Mouse (Mus musculus) lung, embryonic 16.5 days (tissue): ENCODE results near the gene Olfr802. TPM values are rescaled to one million over a fixed set of nuclear protein-coding genes. Genes with fewer than 3 reads are reported as not detected.

ENCODE experiments used
- ATAC-seq: fragments of 200-750 bp; cut with Nextera tagmentation; 2 replicates; pipeline ENCODE4 v1.8.0; 2017; ENCODE audit warnings: low read depth, mild to moderate bottlenecking, moderate library complexity
- H3K27ac ChIP-seq: fragments of 300-500 bp; sonication (generic); 2 replicates; pipeline ENCODE4 v1.5.1; 2014; ENCODE audit warnings: mild to moderate bottlenecking, control low read depth, low read length
- H3K27me3 ChIP-seq: fragments of 300-500 bp; sonication (generic); 2 replicates; pipeline ENCODE4 v1.6.1; 2014; ENCODE audit warnings: low read depth, low read length, mixed read lengths; ENCODE audit not compliant: control insufficient read depth, insufficient read depth
- H3K36me3 ChIP-seq: fragments of 300-500 bp; sonication (generic); 2 replicates; pipeline ENCODE4 v1.6.1; 2014; ENCODE audit warnings: low read length; ENCODE audit not compliant: control insufficient read depth, insufficient read depth
- H3K4me1 ChIP-seq: fragments of 300-500 bp; sonication (generic); replicated peaks from 2 replicates; pipeline ENCODE4 v1.6.1; 2014; ENCODE audit warnings: low read length, mixed read lengths; ENCODE audit not compliant: control insufficient read depth, insufficient read depth
- H3K4me2 ChIP-seq: fragments of 300-500 bp; sonication (generic); 2 replicates; pipeline ENCODE4 v1.6.1; 2014; ENCODE audit warnings: low read depth, low read length, control low read depth
- H3K4me3 ChIP-seq: fragments of 300-500 bp; sonication (generic); 2 replicates; pipeline ENCODE4 v1.5.1; 2014; ENCODE audit warnings: mild to moderate bottlenecking, low read length, control low read depth
- H3K9ac ChIP-seq: fragments of 300-500 bp; sonication (generic); 2 replicates; pipeline ENCODE4 v1.6.1; 2014; ENCODE audit warnings: low read length, control low read depth
- H3K9me3 ChIP-seq: fragments of 300-500 bp; sonication (generic); 2 replicates; pipeline ENCODE4 v1.6.1; 2016; ENCODE audit warnings: low read length; ENCODE audit not compliant: control insufficient read depth
- WGBS: fragments of 180-500 bp; shearing (Covaris S2); extraction: QIAGEN DNeasy Blood & Tissue Kit; methylation state at CpG from one replicate; pipeline ENCODE4 v1.1.7; 2014; 5-methylcytosine and 5-hydroxymethylcytosine counted together
- polyA plus RNA-seq: library from polyadenylated mRNA; unstranded; fragments of >200 nt; fragmentation: Nextera tagmentation; extraction: Ambion mirVana; gene quantifications from 2 replicates; pipeline ENCODE4 v1.2.1, GENCODE M21; 2015

Gene Olfr802
- not detected in 2 replicates for polyA plus RNA-seq

DNA sequence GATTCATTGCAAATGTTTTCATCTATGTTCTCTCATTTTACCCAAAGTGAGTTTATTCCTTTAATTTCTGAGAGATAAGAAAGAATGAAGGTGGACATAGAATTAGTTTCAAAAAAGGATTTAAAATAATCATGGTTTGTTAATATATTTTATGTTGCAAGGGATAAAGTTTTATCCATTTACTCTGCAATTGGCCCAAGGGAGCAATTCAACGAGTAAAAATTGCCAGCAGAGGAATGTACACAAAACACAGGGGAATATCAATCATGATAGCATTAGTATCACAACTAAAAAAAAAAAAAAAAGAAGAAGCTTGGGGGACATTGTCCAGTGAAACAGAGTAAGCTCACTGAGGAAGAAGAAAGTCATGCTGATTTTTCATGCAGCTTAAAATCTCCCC, at the start of gene Olfr802:
Gene Olfr802 (minus strand): TSS at position 101 of the 400 bp plus-strand sequence.
- ATAC-seq = no peak

DNA sequence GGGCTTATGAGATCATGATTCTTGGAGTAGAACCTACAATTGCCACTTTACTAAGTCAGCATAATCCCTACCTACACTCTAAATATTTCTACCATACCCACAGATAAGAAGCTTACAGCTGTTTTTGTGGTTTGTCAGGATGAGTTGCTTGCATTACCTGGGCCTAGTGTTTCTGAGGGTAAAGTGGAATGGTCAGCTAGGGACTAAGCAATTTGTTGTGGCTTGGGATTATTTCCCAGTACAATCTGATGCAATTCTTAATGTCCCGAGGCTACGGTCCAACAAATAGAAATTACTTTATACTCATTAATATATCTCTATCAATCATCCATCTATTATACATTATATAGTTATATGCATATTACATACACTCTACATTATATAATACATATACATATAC, 41.3 kb upstream of the Olfr802 start, which contains the start of gene Olfr805:
Gene Olfr805 (minus strand): TSS at position 101 of the 400 bp plus-strand sequence.
- H3K4me1 ChIP-seq = no peaks in the 10 kb centered on the region
- H3K4me2 ChIP-seq = no peak within 1 kb of the TSS
- H3K4me3 ChIP-seq = no peak within 1 kb of the TSS
- WGBS = 96% methylated on average over 2 of the region's 2 CpGs
- H3K9ac ChIP-seq = no peak within 1 kb of the TSS
- H3K27me3 ChIP-seq = no peaks in the 10 kb centered on the region
- H3K9me3 ChIP-seq = no peaks in the 10 kb centered on the region
- H3K27ac ChIP-seq = no peak within 1 kb of the TSS
- H3K36me3 ChIP-seq = no peaks in the 10 kb centered on the region
- ATAC-seq = no peak

More for the DNA sequence above, at the start of gene Olfr802:
- Histone ChIP-seq H3K9me3 (no peaks in the 10 kb centered on the region), H3K4me2 (no peak within 1 kb of the TSS), H3K27ac (no peak within 1 kb of the TSS), H3K27me3 (no peaks in the 10 kb centered on the region), H3K4me3 (no peak within 1 kb of the TSS), H3K4me1 (no peaks in the 10 kb centered on the region), H3K36me3 (no peaks in the 10 kb centered on the region), H3K9ac (no peak within 1 kb of the TSS)
- 28% methylated on average over 1 of the region's 1 CpGs for WGBS

DNA sequence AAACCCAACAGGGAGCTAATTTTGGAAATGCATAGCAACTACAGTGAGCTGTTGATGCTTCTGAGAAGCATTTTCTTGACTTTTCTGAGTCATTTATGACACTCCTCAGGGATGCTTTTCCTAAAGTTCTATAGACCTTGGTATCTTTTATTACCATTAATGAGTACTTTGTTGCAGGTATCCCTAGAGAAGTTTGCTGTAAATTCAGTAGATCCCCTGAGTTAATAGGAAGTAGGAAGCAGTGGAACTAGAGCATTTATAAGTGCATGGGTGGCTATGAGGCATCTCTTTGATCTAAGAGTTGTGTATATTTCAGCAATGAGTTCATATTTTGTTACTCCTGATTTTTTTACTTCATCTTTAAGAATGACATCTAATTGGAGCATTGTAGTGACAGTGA, 14.9 kb upstream of the Olfr802 start, which contains the start of gene Olfr804:
Gene Olfr804 (plus strand): TSS at position 301 of the 400 bp plus-strand sequence.
- H3K27me3 ChIP-seq = no peaks in the 10 kb centered on the region
- no peak for ATAC-seq
- H3K4me3 ChIP-seq = no peak within 1 kb of the TSS
- H3K36me3 ChIP-seq = no peaks in the 10 kb centered on the region
- H3K9me3 ChIP-seq = no peaks in the 10 kb centered on the region
- H3K4me2 ChIP-seq = no peak within 1 kb of the TSS
- no peaks in the 10 kb centered on the region for H3K4me1 ChIP-seq
- no peak within 1 kb of the TSS for H3K9ac ChIP-seq
- no peak within 1 kb of the TSS for H3K27ac ChIP-seq

DNA sequence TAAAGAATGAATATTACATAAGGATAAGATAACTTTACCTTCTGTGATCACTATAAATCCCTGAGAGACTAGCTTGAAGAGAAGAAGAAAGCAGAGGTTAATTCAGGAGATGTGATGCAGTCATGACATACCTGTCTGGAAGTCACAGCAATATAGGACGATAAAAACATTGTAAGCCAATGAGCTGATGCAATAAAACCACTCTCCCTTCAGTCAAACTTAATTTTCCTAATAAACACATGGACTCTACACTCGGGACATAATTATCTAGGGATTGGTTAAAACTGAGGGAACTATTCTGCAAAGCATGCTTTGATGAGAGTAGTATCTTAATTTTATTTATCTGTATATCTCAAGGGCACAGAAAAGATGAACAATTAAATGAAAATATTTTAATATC, 6.2 kb upstream of the Olfr802 start, which contains the start of gene Olfr803:
Gene Olfr803 (minus strand): TSS at position 101 of the 400 bp plus-strand sequence.
- H3K27ac ChIP-seq = no peak within 1 kb of the TSS
- H3K36me3 ChIP-seq = no peaks in the 10 kb centered on the region
- H3K4me1 ChIP-seq = no peaks in the 10 kb centered on the region
- 60% methylated on average over 2 of the region's 2 CpGs for WGBS
- H3K27me3 ChIP-seq = no peaks in the 10 kb centered on the region
- H3K4me3 ChIP-seq = no peak within 1 kb of the TSS
- H3K4me2 ChIP-seq = no peak within 1 kb of the TSS
- no peak for ATAC-seq
- no peak within 1 kb of the TSS for H3K9ac ChIP-seq
- H3K9me3 ChIP-seq = no peaks in the 10 kb centered on the region

DNA sequence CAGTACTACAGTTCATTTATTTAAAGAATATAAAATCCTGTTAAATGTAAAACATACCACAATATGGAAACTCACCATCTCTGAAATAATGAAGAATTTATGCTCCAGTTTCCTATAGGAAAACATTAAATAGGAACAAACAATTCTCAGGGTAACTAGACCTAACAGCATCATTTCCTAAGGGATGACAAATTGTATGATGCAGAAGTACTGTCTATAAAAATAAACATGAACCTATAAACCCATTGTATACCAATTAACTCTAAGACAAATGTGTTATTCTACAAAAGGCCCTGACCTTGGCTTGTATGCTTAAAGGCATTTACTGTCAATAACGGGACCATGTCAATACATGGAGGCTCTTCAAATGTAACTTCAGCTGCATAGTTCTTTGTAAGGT, 14.2 kb downstream of the Olfr802 start, which contains the start of gene Olfr801:
Gene Olfr801 (minus strand): TSS at position 101 of the 400 bp plus-strand sequence.
- 56% methylated on average over 1 of the region's 1 CpGs for WGBS

DNA sequence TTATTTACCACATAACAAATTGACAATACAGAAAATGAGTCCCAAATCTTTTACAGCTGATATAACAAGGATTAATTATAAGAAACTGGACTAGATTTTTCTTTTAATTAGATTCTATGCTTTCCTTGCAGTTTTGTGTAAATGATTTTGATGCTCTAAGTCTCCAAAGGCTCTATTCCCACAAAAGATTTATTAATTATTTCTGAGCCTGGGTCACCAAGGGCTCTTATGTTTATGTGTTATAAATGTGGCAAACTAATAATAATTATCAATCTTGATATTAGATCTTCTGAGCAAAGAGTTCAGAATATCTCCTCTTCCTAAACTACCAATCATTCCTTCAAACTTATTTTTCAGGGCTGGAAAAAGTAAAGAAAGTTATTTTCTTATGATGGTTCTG, 30.6 kb downstream of the Olfr802 start, which contains the start of gene Olfr800:
Gene Olfr800 (plus strand): TSS at position 301 of the 400 bp plus-strand sequence.
- no peak for ATAC-seq
- H3K4me1 ChIP-seq = no peaks in the 10 kb centered on the region
- H3K27me3 ChIP-seq = no peaks in the 10 kb centered on the region
- no peaks in the 10 kb centered on the region for H3K9me3 ChIP-seq
- H3K27ac ChIP-seq = no peak within 1 kb of the TSS
- no peak within 1 kb of the TSS for H3K4me3 ChIP-seq
- no peak within 1 kb of the TSS for H3K4me2 ChIP-seq
- H3K36me3 ChIP-seq = no peaks in the 10 kb centered on the region
- no peak within 1 kb of the TSS for H3K9ac ChIP-seq

More for the DNA sequence above, 14.2 kb downstream of the Olfr802 start, which contains the start of gene Olfr801:
- no peak within 1 kb of the TSS for H3K27ac ChIP-seq
- H3K27me3 ChIP-seq = no peaks in the 10 kb centered on the region
- no peak within 1 kb of the TSS for H3K4me3 ChIP-seq
- no peaks in the 10 kb centered on the region for H3K4me1 ChIP-seq
- H3K4me2 ChIP-seq = no peak within 1 kb of the TSS
- no peak within 1 kb of the TSS for H3K9ac ChIP-seq
- no peaks in the 10 kb centered on the region for H3K9me3 ChIP-seq
- ATAC-seq = no peak
- H3K36me3 ChIP-seq = no peaks in the 10 kb centered on the region

DNA sequence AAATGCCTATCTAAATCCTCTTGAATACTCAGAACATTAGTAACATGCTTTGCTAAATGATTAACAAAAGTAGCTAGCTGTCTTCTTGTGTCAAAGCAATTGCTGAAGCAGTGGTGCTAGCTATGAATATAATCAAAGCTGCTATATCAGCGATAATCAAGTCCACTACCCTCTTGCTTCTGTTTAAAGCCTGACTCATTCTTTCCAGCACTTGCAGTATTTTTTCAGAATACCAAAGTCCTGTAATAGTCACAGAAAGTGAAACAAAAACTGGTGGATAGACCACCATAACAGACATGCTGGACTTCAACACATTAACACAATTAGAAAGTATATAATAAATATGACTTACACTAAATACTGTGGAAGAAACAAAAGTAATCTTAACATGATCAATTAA, 36.2 kb downstream of the Olfr802 start:
- no peaks in the 10 kb centered on the region for H3K36me3 ChIP-seq
- H3K4me1 ChIP-seq = no peaks in the 10 kb centered on the region
- no peak overlapping the region for H3K4me3 ChIP-seq
- ATAC-seq = no peak
- H3K27ac ChIP-seq = no peak overlapping the region
- no peak overlapping the region for H3K4me2 ChIP-seq
- no peak overlapping the region for H3K9ac ChIP-seq
- 75% methylated on average over 1 of the region's 1 CpGs for WGBS
- no peaks in the 10 kb centered on the region; the same call in 1 of the 2 replicates for H3K9me3 ChIP-seq
- H3K27me3 ChIP-seq = no peaks in the 10 kb centered on the region

DNA sequence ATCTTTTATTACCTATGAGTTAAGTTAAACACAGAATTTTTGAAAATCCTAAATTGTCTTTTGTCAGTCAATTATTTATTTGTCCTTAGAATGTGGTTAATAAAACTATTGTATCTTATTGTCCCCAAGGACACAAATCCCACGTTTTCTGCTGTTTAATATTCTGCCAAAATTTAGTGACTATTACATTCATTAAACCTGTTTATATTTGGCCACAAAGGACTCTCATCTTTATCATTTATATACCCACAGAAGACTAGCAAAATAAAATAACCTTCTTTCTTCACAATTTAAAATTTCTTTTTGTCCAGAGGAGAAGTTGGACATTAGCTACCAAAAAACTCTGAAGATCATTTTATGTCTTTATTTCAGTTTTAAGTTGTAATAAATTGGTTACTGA, 50.8 kb downstream of the Olfr802 start, which contains the start of gene Olfr799:
Gene Olfr799 (plus strand): TSS at position 301 of the 400 bp plus-strand sequence.
- Histone ChIP-seq H3K9ac (no peak within 1 kb of the TSS), H3K36me3 (no peaks in the 10 kb centered on the region), H3K4me3 (no peak within 1 kb of the TSS), H3K4me2 (no peak within 1 kb of the TSS), H3K9me3 (no peaks in the 10 kb centered on the region), H3K27ac (no peak within 1 kb of the TSS), H3K4me1 (no peaks in the 10 kb centered on the region), H3K27me3 (no peaks in the 10 kb centered on the region)
- 11% methylated on average over 1 of the region's 1 CpGs for WGBS
- ATAC-seq = no peak

DNA sequence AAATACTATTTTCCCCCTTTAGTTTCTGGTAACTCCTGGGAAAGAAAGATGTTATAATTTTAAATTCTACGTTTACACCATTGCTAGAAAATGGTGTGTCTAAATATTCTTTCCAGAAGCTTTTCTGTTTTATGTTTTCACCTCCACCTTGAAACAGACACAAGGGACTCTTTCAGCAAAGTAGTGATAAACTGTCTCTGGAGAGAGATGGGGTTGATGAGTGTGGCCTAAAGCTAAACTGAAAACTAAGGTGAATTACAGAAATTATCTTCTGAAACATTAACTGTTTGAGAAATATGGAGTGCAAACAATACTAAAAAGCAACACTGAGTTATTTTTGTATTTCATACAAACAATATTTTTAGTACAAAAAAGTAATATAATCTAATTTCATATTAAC, 60.1 kb downstream of the Olfr802 start, which contains the start of gene Olfr798:
Gene Olfr798 (minus strand): TSS at position 101 of the 400 bp plus-strand sequence.
- no peaks in the 10 kb centered on the region for H3K36me3 ChIP-seq
- no peaks in the 10 kb centered on the region for H3K4me1 ChIP-seq

More for the DNA sequence above, 60.1 kb downstream of the Olfr802 start, which contains the start of gene Olfr798:
- Histone ChIP-seq H3K27ac (no peak within 1 kb of the TSS), H3K9me3 (no peaks in the 10 kb centered on the region), H3K4me3 (no peak within 1 kb of the TSS), H3K27me3 (no peaks in the 10 kb centered on the region), H3K9ac (no peak within 1 kb of the TSS), H3K4me2 (no peak within 1 kb of the TSS)
- no peak for ATAC-seq
- 81% methylated on average over 1 of the region's 1 CpGs for WGBS
